Mouse (Mus musculus) small intestine, adult 2 months (tissue): Measurements from ENCODE around the gene Mfrp. TPM values are rescaled to one million over a fixed set of nuclear protein-coding genes. Genes with fewer than 3 reads are reported as not detected.
A peak's percentile ranks its signal among the peaks of the same experiment; 100 is the strongest.

ENCODE experiments used
- H3K27ac ChIP-seq: fragments of 200-500 bp; 2 replicates; pipeline ENCODE4 v1.5.1; 2012; ENCODE audit warnings: low read depth, low read length, control low read depth, inconsistent platforms; ENCODE audit not compliant: insufficient read depth
- H3K27me3 ChIP-seq: fragments of 200-500 bp; 2 replicates; pipeline ENCODE4 v1.6.1; 2012; ENCODE audit warnings: mild to moderate bottlenecking, moderate library complexity, low read length, inconsistent platforms; ENCODE audit not compliant: control insufficient read depth, insufficient read depth
- H3K36me3 ChIP-seq: fragments of 200-500 bp; 2 replicates; pipeline ENCODE4 v1.6.1; 2012; ENCODE audit warnings: mild to moderate bottlenecking, low read length, control low read depth, inconsistent platforms; ENCODE audit not compliant: control insufficient read depth, insufficient read depth
- H3K4me1 ChIP-seq: fragments of 200-500 bp; 2 replicates; pipeline ENCODE4 v1.6.1; 2012; ENCODE audit warnings: low read length, inconsistent platforms, mixed read lengths; ENCODE audit not compliant: control insufficient read depth, insufficient read depth, insufficient read length
- H3K4me3 ChIP-seq: fragments of 200-500 bp; 2 replicates; pipeline ENCODE4 v1.5.1; 2012; ENCODE audit warnings: low read depth, mild to moderate bottlenecking, control low read depth, inconsistent platforms, low read length, moderate library complexity
- CTCF ChIP-seq: fragments of 200-500 bp; IDR thresholded peaks from 2 replicates; pipeline ENCODE4 v1.5.1; 2012; ENCODE audit warnings: low read depth, mild to moderate bottlenecking, control low read depth, inconsistent platforms, low read length, moderate library complexity, mixed read lengths; ENCODE audit not compliant: insufficient replicate concordance, insufficient read length; ENCODE audit errors: extremely low read depth
- POLR2A ChIP-seq: fragments of 200-500 bp; IDR thresholded peaks from 2 replicates; pipeline ENCODE4 v1.6.1; 2012; ENCODE audit warnings: low read depth, mild to moderate bottlenecking, control low read depth, inconsistent platforms, low read length, moderate library complexity
- WGBS: fragments of 180-500 bp; shearing (Covaris S2); methylation state at CpG from one replicate; pipeline ENCODE4 v1.1.7; 2018; 5-methylcytosine and 5-hydroxymethylcytosine counted together
- polyA plus RNA-seq: library from polyadenylated mRNA; depleted of rRNA; stranded (reverse); fragments of >200 nt; gene quantifications from 2 replicates; pipeline ENCODE4 v1.2.3, GENCODE M21; 2012

The Mfrp gene
- polyA plus RNA-seq, 1 experiment: 0.04 TPM

DNA sequence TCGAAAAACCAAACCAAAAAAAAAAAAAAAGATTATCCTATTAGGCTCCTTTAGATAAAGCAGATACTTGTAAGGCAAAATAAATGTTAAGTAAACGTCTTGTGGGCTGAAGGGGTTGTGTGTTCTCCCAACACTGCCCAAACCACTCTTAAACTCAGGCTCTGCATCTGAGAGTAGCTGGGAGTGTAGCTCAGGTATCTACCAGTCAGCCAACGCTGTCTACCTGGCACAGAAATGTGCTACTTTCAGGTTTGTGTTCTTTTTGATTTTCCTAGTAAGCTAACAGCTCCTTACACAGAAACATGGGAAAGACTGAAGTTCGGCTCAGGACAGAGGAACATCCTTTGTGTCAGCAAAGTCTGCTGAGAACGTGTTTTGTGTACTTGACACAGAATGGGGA lies 30.7 kb downstream of the Mfrp start:
- 73% methylated on average over 5 of the region's 5 CpGs for WGBS

DNA sequence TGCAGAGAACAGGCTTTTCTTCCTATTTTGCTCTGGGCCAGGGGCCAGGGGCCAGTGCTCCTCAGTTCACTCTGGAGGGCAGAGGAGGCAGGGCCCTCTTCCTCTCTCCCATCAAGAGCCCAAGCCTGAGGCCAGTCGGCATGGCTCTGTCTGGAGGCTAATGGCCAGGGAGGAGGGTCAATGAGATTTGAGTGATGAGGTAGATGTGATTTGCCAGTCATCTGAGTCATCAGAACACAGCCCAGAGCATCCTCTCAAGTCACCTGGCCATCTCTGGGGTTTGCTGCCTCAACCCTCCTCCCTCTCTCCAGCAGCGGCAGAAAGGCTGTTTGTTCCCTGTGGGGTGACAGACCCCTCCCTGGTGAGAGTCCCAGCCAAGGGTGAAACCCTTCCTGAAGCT lies 31.8 kb downstream of the Mfrp start:
- 23% methylated on average over 2 of the region's 2 CpGs for WGBS
- peaks cover 32% of the 10 kb centered on the region for H3K27me3 ChIP-seq
- no peaks in the 10 kb centered on the region for H3K36me3 ChIP-seq
- peaks cover 20% of the 10 kb centered on the region for H3K4me1 ChIP-seq
- H3K4me3 ChIP-seq: peak overlapping the region; percentile 3; the same call in 1 of the 2 replicates
- no peak for TF ChIP-seq POLR2A
- TF ChIP-seq CTCF: no peak
- peak overlapping the region; percentile 74 for H3K27ac ChIP-seq

More for the DNA sequence above, 30.7 kb downstream of the Mfrp start:
- Histone ChIP-seq H3K27ac (no peak overlapping the region), H3K27me3 (peaks cover 32% of the 10 kb centered on the region), H3K36me3 (no peaks in the 10 kb centered on the region), H3K4me1 (peaks cover 26% of the 10 kb centered on the region), H3K4me3 (no peak overlapping the region)
- TF ChIP-seq CTCF (no peak), POLR2A (no peak)

DNA sequence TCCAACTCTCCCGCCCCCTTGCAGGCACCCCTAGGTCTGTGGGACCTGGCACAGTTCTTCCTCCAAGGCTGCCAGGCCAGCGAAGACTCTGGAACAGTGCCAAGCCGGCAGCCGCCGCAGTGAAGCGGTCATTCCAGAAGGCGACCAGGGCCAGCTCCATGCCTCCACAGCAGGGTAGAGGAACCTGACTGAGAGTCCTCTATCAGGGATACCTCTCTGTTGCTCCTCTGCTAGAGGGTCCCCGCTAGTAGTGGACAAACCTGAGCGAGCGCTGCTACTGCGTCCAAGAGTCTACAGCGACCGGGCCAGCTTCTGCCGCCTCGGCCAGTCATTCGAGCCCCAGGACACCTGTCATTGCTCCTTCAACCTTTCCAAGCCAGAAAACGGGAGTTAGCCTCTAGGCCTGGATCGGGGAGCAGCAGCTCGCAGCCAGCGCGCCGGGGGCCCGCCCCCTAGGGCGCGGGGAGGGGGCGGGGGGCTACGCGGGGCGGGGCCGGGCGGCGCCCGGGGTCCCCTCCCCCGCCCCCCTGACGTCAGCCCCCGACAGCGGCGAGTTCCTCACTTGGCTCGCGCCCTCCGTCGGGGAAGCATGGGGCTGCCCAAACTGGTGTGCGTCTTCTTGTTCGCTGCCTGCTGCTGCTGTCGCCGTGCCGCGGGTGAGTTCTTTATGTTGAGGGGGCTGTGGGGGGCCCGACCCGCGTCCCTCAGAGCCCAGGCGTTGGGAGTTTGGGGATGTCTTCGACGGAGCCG lies 32.7 kb downstream of the Mfrp start, which contains the start of gene Mcam:
Mcam (plus strand) TSS at position 369 of the 750 bp plus-strand sequence.
- H3K27ac ChIP-seq: peak within 1 kb of the TSS; percentile 74
- TF ChIP-seq CTCF (no peak), POLR2A (peak; percentile 21; the same call in 1 of the 2 replicates)
- 2% methylated on average over 54 of the region's 55 CpGs for WGBS

GRCm38 (mm10) chr9:44134851-44135730 lies 33.6 kb downstream of the Mfrp start:
- TF ChIP-seq CTCF (no peak), POLR2A (no peak)
- Histone ChIP-seq H3K4me1 (peaks cover 13% of the 10 kb centered on the region), H3K27ac (peak overlapping the region; percentile 69), H3K4me3 (peak overlapping the region; percentile 73), H3K36me3 (no peaks in the 10 kb centered on the region), H3K27me3 (peaks cover 32% of the 10 kb centered on the region)
- 3% methylated on average over 49 of the region's 49 CpGs for WGBS

More for the DNA sequence above, 32.7 kb downstream of the Mfrp start, which contains the start of gene Mcam:
- no peaks in the 10 kb centered on the region for H3K36me3 ChIP-seq
- H3K4me1 ChIP-seq: peaks cover 16% of the 10 kb centered on the region
- H3K4me3 ChIP-seq: peak within 1 kb of the TSS; percentile 73
- H3K27me3 ChIP-seq: peaks cover 32% of the 10 kb centered on the region

DNA sequence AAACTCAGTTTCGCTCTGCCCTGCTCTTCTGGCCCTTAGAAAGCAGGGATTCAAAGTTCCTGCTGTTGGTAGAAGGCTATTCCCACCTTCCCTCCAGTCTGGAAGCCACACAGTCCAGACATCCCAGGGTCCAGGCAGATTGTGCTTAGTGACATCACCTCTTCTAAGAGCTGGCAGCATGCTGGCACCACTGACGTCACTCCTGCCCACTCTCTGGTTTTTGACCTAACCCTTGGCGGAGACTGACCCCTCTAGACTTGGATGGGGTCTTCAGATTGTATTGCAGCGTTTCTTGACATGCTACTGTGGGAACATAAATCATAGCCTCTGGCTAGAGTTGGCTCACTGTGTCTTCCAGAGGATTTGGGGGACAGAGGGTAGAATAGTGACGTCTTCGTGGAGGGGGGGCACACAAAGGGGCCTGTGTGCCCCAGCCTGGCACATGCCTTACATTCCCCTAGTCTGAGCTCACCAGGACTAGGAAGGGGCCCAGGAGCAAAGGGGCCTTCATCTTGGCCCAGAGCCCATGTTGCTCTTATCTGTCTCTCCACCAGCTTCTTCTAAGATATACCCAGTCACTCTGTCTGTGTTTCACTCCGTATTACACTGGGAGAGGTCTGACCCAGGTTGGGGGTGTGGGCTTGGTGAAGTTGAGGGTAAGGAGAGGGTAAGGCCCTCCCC lies 34.3 kb downstream of the Mfrp start:
- Histone ChIP-seq H3K4me3 (peak overlapping the region; percentile 73), H3K4me1 (peaks cover 7% of the 10 kb centered on the region), H3K36me3 (no peaks in the 10 kb centered on the region), H3K27ac (peak overlapping the region; percentile 69; the same call in 1 of the 2 replicates), H3K27me3 (peaks cover 32% of the 10 kb centered on the region)
- TF ChIP-seq CTCF: no peak
- 50% methylated on average over 7 of the region's 7 CpGs for WGBS

GRCm38 (mm10) chr9:44137846-44138245 lies 36.3 kb downstream of the Mfrp start:
- Histone ChIP-seq H3K36me3 (peaks cover 8% of the 10 kb centered on the region), H3K27ac (no peak overlapping the region), H3K4me1 (peaks cover 7% of the 10 kb centered on the region), H3K4me3 (no peak overlapping the region), H3K27me3 (peaks cover 28% of the 10 kb centered on the region)
- 62% methylated on average over 4 of the region's 4 CpGs for WGBS
- TF ChIP-seq CTCF: no peak
- no peak for TF ChIP-seq POLR2A
